Mouse (Mus musculus) heart, postnatal 0 days (tissue): ENCODE measurements at regions not wholly inside any gene's neighbourhood (a gene's known extent, or its start where the extent isn't known, plus 50 kb on each side); places are given as distances from the start of the nearest gene placed in this dataset.

Source experiments
- CTCF ChIP-seq: IDR thresholded peaks from 2 replicates; pipeline ENCODE4 v1.5.1; 2016; ENCODE audit warnings: antibody characterized with exemption, control low read depth, low read depth
- EP300 ChIP-seq: IDR thresholded peaks from 2 replicates; pipeline ENCODE4 v1.6.1; 2016; ENCODE audit warnings: antibody characterized with exemption, low read depth

DNA sequence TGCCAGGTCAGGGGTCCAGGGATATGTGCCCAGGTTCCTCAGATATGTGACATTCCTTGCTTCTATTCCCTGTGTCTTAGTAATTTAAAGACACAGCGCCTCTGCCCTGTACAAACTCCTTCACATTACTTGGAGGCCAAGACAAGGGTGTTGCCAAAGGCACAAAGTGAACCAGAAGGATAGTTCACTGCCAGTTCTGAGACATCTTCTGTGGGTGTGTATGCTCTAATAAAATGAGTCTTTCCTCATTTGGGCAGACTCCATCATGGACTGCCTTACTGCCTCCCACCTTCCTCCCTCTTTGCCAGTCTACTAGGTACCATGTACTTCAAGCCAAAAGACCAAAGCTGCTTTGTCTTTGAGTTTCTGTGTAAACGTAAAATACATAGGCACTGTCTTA lies 65.8 kb upstream of the Rmdn2 start:
- TF ChIP-seq CTCF: no peak
- TF ChIP-seq EP300: no peak
